Mouse (Mus musculus): ENCODE measurements at regions not wholly inside any gene's neighbourhood (a gene's known extent, or its start where the extent isn't known, plus 50 kb on each side); places are given as distances from the start of the nearest gene placed in this dataset.

DNA sequence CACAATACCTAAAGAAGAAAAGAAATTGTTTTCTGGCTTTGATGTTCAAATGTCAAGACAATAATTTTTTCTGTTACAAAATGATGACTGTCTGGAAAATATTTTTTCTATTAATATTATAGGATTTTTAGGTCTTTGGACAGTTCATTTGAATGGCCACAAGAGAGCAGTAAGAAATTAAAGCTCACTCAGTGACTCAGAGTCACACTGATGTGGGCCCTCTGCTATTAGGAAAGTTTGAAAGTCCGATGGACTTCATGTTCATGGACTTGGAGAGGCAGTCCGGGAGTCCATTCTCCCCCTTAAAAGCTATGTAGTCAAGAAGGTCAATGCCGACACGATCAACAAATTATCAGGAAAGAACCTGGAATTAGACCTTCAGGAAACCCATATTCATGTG lies 657.0 kb downstream of the Mecom start:
- DNase-seq (ENCODE audit: inconsistent age in 2 of 2, low spot score in 1 of 2), result no peak

DNA sequence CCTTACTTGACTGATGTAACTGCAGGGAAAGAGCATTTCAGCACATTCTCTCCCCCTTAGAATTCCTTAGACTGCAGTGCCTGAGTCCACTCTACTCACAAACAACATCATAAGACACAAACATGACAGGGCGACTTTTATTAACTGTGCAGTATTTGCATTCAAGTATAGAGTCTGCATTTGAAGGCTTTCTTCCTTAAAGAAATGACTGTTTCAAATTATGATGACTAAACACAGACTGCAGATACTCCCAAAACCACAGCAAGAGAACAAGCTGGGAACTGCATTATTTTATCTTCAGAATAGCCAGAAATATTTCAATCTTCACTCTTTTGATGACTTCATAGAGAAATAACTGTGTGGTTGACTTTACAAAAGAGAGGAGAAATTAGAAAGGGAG lies 657.5 kb downstream of the Mecom start:
- DNase-seq (ENCODE audit: inconsistent age in 2 of 2, low spot score in 1 of 2), result no peak

DNA sequence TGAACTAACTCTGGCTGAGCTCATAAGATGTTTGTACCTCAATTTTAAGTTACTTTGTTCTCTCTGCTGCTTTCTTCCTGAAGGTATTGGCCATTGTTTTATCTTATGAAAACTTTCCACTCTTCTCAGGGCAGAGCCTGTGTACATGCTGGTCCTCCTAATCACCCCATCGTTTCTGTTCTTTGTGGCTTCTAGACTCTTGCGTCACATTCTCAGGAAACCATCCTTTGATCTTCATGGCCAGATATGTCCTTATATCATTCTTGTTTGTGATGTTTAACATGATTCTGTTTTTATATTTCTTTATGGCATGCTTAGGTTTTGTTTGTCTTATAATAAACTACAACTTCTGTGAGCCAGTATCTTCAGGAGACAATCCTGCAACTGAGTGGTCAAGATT lies 658.2 kb downstream of the Mecom start:
- no peak for DNase-seq (ENCODE audit: inconsistent age in 2 of 2, low spot score in 1 of 2)

DNA sequence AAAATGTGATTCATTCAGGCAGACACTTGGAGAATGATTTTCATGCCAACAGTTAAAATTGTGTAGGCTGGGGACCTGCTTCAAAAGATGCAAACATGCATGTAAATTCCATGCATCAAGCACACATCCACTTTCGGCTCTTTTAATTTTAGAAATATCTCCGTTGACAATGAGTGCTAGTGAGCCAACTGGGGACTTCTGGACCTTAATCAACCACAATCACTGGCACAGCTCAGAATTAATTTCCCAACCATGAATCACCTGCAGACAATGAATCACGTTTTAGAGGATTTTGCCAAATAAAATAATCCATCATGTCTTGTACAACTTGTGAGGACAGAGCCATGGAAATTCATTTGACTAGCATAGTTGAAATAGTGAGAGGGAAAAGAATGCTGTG lies 667.8 kb downstream of the Mecom start:
- peak in 1 of 2 experiments; percentile 84 for DNase-seq (ENCODE audit: inconsistent age in 2 of 2, low spot score in 1 of 2)

DNA sequence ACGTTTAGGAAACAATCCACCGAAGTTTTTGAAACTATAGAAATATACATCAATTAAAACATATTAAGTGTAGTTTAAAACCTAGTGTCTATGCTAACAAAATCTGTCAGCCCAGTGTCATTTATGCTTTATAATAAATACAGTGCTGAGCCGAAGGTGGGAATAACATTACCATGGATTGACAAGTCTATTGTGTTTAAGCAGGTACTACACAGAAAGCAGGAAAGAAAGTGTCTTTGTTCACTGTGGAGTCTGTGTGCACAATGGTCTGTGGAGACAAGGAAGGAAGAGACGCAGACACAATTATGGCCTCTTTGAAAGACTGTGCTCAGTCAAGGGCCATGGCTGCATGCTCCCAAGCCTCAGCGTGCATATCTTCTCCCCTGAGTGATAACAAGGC lies 672.0 kb downstream of the Mecom start:
- no peak for DNase-seq (ENCODE audit: inconsistent age in 2 of 2, low spot score in 1 of 2)

DNA sequence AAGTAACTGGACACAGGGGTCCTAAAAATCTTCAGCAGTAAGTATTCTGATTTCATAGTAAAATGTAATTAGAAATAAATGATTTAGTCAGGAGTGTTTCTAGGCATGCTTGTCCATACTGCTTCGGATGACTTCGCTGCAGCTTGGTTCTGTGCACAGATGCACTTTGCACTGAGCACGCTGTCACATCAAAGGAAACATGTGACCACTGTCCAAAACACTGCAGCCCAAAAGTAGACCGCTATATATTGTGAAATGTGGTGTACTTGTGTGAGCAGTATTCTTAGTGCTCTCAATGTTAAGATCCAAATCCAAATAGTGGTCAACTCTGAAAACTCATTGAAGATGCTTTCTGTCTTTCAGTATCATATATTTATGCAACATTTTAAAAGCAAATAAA lies 685.4 kb downstream of the Mecom start:
- DNase-seq (ENCODE audit: inconsistent age in 2 of 2, low spot score in 1 of 2), result no peak

DNA sequence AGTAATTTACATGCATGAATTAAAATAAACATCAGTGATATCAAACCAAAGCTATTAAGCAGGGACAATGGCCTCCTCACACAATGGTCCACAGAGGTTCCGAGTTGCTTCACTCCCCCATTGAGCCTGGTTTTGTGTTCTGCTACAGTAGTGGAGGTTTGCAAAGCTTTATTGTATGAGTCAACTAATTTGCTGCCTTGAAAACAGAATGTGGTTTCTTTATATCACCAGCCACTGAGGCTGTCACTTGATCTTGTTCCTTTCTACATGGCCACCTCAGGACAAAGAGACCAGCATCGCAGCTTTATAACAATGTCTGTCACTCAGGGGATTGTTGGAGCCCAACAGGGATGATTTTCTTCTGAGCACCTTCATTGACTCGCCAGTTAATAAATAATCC lies 695.3 kb downstream of the Mecom start:
- DNase-seq (ENCODE audit: inconsistent age in 2 of 2, low spot score in 1 of 2), result no peak

DNA sequence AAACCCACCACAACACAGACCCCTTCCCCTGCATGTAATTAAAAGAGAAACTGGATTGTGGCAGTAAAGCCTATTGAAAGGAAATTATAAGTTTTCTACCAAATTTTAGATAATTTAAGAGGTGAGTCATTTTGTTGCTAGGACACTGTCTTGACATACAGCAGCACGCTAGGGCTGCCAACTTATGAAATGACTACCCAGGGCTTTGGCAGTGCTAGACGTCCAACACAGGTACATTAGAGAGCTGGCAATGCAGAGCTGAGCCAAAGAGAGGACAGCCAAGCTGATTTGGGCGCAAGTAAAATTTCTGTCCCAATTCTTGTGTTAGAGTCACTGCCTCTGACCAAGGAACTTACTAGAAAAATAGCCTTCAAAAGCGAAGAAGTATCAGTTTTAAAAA lies 712.4 kb downstream of the Mecom start:
- DNase-seq (ENCODE audit: inconsistent age in 2 of 2, low spot score in 1 of 2), result peak in 1 of 2 experiments; percentile 39

DNA sequence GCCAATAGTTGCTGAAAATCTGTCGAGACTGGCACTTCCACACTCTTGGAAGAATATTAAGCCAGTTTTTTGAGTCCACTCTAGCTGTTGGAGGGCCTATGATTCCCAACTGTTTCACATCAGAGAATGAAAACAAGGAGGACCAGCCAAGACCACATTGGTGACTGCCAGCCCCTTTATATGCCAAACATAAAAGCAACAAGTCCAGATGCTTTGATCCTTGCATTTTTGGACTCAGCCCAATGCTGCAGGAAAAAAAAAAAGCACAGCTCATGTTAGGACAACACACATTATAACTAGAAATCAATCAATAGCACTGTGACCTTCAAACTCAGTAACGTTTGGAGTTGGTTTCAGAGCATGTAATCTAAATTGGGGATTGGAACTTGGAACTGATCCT lies 712.9 kb downstream of the Mecom start:
- DNase-seq (ENCODE audit: inconsistent age in 2 of 2, low spot score in 1 of 2), result no peak

DNA sequence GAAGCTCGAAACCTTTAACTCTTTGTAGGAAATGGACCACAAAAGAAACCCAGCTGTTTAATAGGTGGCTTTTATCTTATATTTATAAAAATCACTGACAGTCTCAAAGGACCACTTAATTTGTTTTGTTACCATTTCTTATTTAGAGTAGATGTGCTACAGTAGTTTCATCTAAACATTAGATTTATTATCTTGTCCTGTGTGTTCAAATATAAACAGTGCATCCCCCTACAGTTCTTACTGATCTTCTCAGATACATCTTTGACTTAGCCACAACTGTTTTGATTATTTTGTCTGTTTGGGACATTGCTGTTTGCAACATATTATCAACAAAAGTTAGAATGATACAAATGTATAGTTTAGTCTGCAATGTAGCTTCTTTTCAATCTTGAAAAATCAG lies 716.5 kb downstream of the Mecom start:
- no peak for DNase-seq (ENCODE audit: inconsistent age in 2 of 2, low spot score in 1 of 2)

DNA sequence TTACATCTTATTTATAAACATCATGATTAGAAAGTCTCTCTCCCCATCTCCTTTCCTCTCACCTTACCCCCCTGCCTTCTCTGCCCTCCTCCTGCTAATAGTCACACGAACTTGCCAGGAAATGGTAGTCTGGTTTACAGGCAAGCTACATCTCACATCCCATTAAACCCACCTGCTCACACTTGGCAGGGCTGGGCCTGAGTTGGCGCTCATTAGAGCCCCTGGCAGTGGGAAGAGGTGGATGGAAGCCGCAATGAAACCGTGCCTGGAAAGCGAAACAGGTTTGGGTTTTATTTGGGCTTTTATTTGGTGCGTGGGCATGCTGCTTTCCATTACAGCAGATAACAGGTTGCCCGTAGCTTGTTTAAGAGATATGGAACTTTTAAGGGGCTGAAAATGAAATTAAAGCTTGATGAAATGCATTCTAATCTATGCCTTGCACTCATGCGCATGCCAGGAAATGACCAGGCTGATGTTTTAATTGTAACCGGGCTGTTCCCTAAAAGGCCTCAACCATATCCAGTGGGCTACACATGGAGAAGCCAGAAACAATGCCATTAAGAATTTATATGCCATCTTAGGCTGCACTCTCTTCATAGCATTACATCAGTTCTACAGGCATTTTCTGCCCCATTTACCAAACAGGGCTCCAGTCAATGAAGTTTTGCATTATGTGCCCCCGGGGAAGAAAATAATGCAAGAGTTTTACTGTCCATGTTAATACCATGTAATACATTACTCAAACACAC lies 725.0 kb downstream of the Mecom start:
- DNase-seq (ENCODE audit: inconsistent age in 2 of 2, low spot score in 1 of 2), result no peak

DNA sequence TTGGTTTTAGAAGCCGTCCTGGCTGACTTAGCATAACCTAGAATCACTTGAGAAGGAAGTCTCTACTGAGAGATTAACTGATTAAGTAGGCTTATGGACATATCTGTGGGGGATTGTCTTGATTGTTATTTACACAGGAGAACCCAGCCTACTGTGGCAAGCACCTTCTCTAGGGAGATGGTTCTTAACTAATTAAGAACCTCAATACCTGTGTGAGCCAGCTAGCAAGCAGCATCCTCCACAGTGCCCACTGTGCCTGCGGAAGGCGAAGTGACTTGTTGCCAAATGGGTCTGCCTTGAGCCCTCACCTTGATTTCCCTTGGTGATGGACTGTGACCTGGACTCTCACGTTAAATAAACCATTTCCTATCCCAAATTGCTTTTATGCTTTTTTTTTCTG lies 730.8 kb downstream of the Mecom start:
- no peak for DNase-seq (ENCODE audit: inconsistent age in 2 of 2, low spot score in 1 of 2)

DNA sequence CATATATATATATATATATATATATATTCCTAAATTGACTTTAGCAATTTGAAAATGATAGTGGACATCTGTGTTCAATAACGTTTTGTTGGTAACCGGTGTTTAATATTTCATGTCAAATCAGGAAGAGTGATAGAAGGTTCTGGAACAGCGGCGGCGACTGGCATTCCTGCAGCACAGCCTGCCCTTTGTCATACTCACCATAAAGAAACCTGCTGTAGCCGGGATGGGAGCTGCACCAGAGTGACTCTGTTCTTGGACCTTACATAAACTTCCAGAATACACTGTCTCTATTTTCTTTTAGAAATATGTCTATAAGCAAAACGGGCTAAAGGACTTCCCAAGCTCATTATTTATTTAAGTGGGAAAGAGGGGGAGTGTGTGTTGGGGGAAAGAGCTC lies 731.5 kb downstream of the Egfem1 start:
- no peak for DNase-seq (ENCODE audit: inconsistent age in 2 of 2, low spot score in 1 of 2)

DNA sequence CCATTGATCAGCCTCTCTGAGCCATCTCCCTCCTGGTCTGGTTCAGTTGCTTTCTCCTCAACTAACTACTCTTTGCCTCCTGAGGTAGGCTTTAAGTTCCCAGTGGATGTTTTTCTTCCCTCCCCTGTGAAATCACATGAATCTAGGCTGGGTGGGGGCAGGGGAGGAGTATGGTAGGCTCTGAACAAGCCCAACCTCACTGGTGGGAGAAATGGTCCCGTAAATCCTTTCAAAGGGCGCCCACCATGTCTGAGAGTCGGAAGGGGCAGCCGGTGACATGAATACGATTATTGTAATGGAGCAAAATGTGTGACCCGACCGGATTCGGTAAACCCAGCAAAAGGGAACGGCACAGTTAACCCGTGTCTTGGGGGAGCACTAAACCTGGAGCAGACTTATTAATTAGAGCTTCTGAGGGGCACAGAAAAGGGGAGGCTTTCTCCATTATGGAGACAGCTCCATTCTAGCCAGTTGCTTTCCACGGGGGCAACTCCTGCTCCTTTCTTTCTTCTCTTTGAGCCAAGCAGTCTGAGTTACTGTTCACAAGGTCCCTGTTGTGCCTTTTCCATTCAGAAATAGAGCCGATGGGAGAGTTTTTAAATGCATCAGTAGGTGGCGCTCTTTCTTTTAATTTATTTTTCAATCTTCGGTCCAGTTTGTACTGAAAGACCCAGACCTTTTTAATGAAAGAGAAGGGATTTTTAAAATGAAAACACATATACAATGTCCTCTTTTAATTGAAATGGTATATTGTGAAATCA lies 730.8 kb downstream of the Egfem1 start:
- DNase-seq (ENCODE audit: inconsistent age in 2 of 2, low spot score in 1 of 2), result peak in 1 of 2 experiments; percentile 71

DNA sequence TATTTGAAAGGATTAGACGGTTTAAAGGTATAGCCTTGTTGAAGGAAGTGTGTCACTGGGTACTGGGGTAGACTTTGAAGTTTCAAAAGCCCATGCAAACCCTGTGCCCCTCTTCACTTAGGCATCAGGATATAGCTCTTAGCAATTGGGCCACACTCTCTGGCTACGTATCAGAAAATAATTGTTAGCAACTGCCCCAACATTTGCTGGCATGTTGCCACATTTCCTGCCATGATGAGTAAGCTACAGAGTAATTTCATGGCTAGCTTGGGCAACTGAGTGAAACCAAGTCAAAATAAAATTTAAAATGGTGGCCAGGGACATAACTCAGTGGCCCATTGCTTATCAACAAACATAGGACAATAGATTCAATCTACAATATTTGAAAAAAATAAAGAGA lies 724.2 kb downstream of the Egfem1 start:
- DNase-seq (ENCODE audit: inconsistent age in 2 of 2, low spot score in 1 of 2), result no peak

DNA sequence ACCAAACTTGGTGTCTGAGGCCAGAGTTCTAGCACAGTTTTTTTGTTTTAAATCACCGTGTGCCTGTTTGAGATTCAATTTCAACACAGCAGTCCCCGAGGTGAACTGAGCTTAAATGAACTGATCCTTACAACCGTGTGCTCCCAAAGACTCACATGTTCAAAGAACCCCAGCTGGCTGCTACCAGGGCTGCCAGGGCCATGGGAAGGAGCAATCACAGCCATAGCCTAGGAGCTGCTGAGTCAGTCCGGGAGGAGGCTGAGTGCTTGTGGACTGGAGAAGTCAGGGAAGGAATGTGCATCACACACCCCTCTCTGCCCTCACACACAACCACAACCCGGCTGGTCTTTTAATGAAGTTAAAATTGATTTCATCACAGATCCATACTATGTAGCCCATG lies 721.6 kb downstream of the Egfem1 start:
- DNase-seq (ENCODE audit: inconsistent age in 2 of 2, low spot score in 1 of 2), result no peak

DNA sequence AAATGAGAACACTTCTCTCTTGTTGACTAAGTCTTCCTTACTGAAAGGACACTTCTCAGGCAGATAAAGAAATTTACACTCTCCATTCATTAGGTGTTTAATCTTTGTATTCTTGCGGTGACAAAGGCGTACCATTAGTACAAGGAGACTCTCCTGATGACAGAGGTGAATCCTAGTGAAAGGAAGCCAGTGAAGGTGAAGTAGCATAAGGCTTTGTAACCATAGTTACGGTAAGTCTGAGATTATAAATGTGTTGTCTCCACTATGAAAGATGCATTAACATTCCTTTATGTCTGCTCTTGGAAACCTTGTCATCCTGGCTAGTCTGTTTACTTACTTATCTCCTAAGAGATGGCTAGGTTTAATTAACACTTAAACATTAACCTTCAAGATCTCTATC lies 719.3 kb downstream of the Egfem1 start:
- DNase-seq (ENCODE audit: inconsistent age in 2 of 2, low spot score in 1 of 2), result no peak

DNA sequence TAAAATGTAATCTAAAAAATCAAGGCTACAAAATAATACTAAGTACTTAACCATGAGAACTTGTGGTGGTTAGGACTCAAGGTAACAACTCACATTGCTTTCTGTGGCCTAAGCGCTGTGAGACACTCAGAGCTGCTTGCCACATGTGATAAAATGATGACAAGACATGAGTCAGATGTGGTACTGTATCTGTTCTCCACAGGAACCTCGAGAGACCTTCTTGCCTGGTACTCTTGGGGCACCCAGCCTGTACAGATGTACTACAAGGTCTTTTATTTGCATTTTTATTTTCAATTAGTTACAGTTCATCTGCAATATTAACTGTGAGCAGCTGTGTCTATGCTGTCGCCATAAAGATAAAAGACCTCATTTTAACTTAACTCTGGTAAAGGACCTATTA lies 692.5 kb downstream of the Egfem1 start:
- DNase-seq (ENCODE audit: inconsistent age in 2 of 2, low spot score in 1 of 2), result peak; percentile 4 to 24

DNA sequence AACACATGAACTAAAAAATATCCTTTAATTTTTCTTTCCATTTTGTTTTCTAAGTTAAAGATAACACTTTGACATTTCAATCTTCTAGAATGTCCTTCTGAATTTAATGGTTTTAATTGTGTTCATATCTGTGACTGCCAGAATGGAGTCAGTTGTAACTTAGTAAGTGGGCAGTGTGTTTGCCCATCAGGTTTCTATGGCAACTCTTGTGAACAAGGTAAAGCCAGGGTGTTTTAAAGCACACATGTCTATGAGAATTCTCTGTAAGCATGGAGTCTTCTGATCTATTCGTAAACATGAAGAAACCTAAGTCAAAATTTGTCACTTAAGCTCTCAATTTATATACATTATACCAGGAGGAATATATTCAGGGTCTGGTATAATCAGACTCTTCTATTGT lies 689.4 kb downstream of the Egfem1 start:
- DNase-seq (ENCODE audit: inconsistent age in 2 of 2, low spot score in 1 of 2), result no peak

DNA sequence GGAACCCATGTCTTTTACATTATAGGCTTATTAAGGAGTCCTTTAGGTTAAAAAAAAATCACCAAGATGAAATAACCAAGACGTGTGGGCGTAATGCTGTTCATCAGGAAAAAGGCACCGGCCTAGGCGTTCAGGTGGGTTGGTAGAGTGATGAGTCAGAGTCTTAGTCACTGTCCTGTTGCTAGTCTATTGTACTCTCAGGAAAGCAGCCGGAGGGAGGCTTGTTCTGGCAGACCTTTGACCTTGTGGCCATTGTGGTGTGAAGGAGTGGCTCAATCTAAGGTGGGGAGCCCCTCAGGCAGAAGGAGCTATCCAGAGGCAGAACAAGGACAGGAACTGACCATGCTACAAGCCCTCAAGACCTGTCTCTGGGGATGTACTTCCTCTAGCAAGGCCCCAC lies 686.8 kb downstream of the Egfem1 start:
- no peak for DNase-seq (ENCODE audit: inconsistent age in 2 of 2, low spot score in 1 of 2)

DNA sequence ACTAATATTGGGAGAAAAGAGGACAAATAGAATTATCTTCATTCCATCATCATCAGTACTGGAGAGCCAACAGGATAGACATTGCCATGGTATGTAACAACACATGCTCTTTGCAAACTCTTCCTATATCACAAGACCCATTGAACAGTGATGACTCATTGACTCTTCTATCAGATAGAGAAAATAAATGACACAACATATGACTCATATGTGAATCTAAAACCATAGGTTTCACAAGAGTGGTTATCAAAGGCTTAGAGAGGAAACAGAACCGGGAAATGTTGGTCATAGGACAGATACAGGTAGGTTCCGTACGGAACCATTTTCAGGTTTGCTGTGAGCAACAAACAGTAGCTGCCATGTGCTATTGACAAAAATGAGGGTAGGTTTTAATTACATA lies 682.2 kb downstream of the Egfem1 start:
- DNase-seq (ENCODE audit: inconsistent age in 2 of 2, low spot score in 1 of 2), result no peak

DNA sequence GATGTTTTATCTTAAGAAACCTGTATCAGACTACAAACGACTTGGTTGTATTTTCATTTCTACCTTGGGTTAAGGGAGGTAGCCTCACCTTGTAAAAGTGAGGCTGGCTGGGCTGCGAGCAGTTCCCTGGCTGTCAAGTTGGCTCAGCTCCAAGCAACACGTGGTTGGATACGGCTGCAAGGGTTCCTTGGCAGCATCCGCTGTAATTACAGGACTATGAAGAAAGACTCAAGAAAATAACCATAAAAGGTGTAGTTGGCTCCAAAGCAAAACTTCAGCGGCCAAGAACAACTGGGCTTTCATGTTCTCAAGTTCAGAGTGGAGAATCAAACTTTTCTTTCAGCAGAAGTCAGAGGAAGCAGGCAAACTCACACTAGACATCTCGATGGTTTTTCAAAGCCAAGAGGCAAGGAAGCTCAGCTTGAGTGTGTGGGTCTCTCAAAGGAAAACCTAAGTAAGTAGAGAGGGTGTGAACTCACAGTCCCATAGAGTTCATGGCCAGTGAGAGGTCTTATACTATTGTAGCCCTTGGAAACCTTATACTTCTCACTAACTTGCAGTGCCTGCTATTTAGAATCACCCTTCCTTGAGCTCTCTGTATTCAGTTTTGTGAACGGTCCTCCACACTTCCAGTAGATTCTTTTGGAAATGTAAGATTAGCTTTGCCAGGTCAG lies 676.1 kb downstream of the Egfem1 start:
- DNase-seq (ENCODE audit: inconsistent age in 2 of 2, low spot score in 1 of 2), result peak in 1 of 2 experiments; percentile 62
